Mouse (Mus musculus): Measurements from ENCODE around the gene Eif2ak3. TPM values are rescaled to one million over a fixed set of nuclear protein-coding genes. Genes with fewer than 3 reads are reported as not detected.

Eif2ak3 gene
- polyA plus RNA-seq, 1 experiment, result 24.5 TPM

DNA sequence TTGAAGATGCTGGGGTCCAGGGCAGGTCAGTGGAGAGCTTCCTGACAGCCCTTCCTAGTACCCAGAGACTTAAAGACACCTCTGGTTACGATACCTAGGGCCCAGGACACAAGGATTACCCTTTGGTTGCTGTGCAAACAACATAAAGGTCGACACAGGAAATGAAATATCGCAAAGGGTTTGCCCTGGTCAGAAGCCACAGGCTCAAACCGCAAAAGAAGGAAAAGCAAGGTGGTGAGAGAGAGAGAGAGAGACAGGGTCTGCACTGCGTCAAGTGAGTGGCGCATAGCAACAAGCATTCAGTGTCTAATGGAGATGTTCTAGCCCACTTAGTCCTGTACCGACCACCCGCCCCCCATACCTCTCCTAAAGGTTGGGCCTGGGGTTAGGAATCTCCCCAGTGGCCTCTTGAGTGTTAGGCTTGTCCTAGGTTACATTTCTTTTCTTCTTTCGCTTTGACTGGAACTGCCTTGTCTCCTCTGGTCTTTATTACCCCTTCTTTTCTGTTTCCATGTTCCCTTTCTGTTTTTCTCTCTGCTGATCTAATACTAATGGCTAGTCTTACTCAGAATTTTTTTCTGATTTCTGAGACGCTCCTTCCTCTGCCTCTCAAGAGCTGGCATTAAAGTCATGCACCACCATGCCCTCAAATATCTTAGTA, 13.0 kb upstream of the Eif2ak3 start:
- Histone ChIP-seq H3K27me3 (ENCODE audit: control insufficient read depth, insufficient read depth, low read length) (no peaks in the 10 kb centered on the region), H3K27ac (ENCODE audit: insufficient read depth, low read depth, low read length) (peak overlapping the region; percentile 29; the same call in 1 of the 2 replicates), H3K4me1 (ENCODE audit: control insufficient read depth, insufficient read depth, insufficient read length, low read length) (no peaks in the 10 kb centered on the region), H3K36me3 (ENCODE audit: control insufficient read depth, insufficient read depth, low read length) (no peaks in the 10 kb centered on the region), H3K4me3 (ENCODE audit: low read depth, low read length) (no peak overlapping the region)
- no peak for TF ChIP-seq POLR2A (IDR thresholded peaks at IDR 0.05; ENCODE audit: low read depth, low read length)
- TF ChIP-seq CTCF (IDR thresholded peaks at IDR 0.05; ENCODE audit: extremely low read depth, insufficient read length, insufficient replicate concordance, low read depth, low read length), result no peak
- WGBS, result 63% methylated on average over 10 of the region's 10 CpGs

DNA sequence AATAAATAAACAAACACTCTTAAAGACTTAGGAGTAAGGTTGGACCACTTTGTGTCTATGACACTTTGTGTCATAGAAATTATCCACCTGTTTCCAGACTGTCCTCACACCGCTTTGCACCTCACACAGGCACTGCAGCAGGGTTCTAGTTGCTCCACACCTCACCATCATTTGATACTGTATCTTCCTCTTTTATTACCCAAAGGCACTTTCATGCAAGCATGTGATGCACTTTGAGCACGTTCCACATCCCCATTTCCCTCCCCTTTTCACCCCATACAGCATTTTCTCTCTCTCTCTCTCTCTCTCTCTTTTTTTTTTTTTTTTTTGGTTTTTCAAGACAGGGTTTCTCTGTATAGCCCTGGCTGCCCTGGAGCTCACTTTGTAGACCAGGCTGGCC, 7.0 kb upstream of the Eif2ak3 start:
- WGBS, result 68% methylated on average over 2 of the region's 2 CpGs

GRCm38 (mm10) chr6:70838532-70838931, 5.8 kb upstream of the Eif2ak3 start:
- no peak overlapping the region for H3K4me3 ChIP-seq (ENCODE audit: low read depth, low read length)
- WGBS, result 18% methylated on average over 3 of the region's 3 CpGs
- H3K27me3 ChIP-seq (ENCODE audit: control insufficient read depth, insufficient read depth, low read length), result no peaks in the 10 kb centered on the region
- no peaks in the 10 kb centered on the region for H3K36me3 ChIP-seq (ENCODE audit: control insufficient read depth, insufficient read depth, low read length)
- TF ChIP-seq CTCF (IDR thresholded peaks at IDR 0.05; ENCODE audit: extremely low read depth, insufficient read length, insufficient replicate concordance, low read depth, low read length), result no peak
- TF ChIP-seq POLR2A (IDR thresholded peaks at IDR 0.05; ENCODE audit: low read depth, low read length), result no peak
- H3K4me1 ChIP-seq (ENCODE audit: control insufficient read depth, insufficient read depth, insufficient read length, low read length), result 0 out of 2 replicates have a peak, but pooled peaks cover 2% of the 10 kb centered on the region
- no peak overlapping the region for H3K27ac ChIP-seq (ENCODE audit: insufficient read depth, low read depth, low read length)

More for the DNA sequence above, 7.0 kb upstream of the Eif2ak3 start:
- Histone ChIP-seq H3K36me3 (ENCODE audit: control insufficient read depth, insufficient read depth, low read length) (no peaks in the 10 kb centered on the region), H3K27me3 (ENCODE audit: control insufficient read depth, insufficient read depth, low read length) (no peaks in the 10 kb centered on the region), H3K27ac (ENCODE audit: insufficient read depth, low read depth, low read length) (no peak overlapping the region), H3K4me1 (ENCODE audit: control insufficient read depth, insufficient read depth, insufficient read length, low read length) (no peaks in the 10 kb centered on the region), H3K4me3 (ENCODE audit: low read depth, low read length) (no peak overlapping the region)
- TF ChIP-seq POLR2A (IDR thresholded peaks at IDR 0.05; ENCODE audit: low read depth, low read length), result no peak

DNA sequence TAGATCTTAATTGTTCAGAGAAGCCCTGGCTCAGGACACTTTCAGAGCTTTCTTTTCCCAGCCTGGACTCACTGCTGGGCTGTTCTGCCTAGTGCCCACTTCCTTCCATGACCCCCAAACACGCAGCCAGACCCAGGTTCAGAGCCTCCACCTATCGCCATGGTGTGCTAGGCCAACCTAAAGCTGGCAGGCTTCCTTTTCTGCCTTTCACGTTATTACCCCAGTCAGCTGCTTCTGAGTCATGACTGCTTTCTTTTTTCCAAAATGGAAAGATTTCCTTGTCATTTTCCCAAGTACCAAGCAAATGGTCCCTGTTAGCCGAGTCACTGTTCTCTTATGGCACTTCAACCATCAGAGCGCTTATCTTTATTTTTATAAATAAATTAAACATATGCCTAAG, 4.0 kb upstream of the Eif2ak3 start:
- WGBS, result 55% methylated on average over 5 of the region's 5 CpGs
- TF ChIP-seq CTCF (IDR thresholded peaks at IDR 0.05; ENCODE audit: extremely low read depth, insufficient read length, insufficient replicate concordance, low read depth, low read length) (no peak), POLR2A (IDR thresholded peaks at IDR 0.05; ENCODE audit: low read depth, low read length) (no peak)
- no peak overlapping the region for H3K27ac ChIP-seq (ENCODE audit: insufficient read depth, low read depth, low read length)
- H3K27me3 ChIP-seq (ENCODE audit: control insufficient read depth, insufficient read depth, low read length), result no peaks in the 10 kb centered on the region
- H3K4me3 ChIP-seq (ENCODE audit: low read depth, low read length), result no peak overlapping the region
- 0 out of 2 replicates have a peak, but pooled peaks cover 2% of the 10 kb centered on the region for H3K4me1 ChIP-seq (ENCODE audit: control insufficient read depth, insufficient read depth, insufficient read length, low read length)
- H3K36me3 ChIP-seq (ENCODE audit: control insufficient read depth, insufficient read depth, low read length), result no peaks in the 10 kb centered on the region

- 46% methylated on average over 5 of the region's 5 CpGs for WGBS
- no peak overlapping the region for H3K4me3 ChIP-seq (ENCODE audit: low read depth, low read length)
Measured at GRCm38 (mm10) chr6:70842991-70843390, 1.3 kb upstream of the Eif2ak3 start.

GRCm38 (mm10) chr6:70844896-70845646, 756 bp downstream of the Eif2ak3 start:
- Histone ChIP-seq H3K4me1 (ENCODE audit: control insufficient read depth, insufficient read depth, insufficient read length, low read length) (peaks cover 6% of the 10 kb centered on the region; the same call in 1 of the 2 replicates), H3K27ac (ENCODE audit: insufficient read depth, low read depth, low read length) (peak overlapping the region; percentile 69), H3K27me3 (ENCODE audit: control insufficient read depth, insufficient read depth, low read length) (no peaks in the 10 kb centered on the region), H3K4me3 (ENCODE audit: low read depth, low read length) (peak overlapping the region; percentile 91), H3K36me3 (ENCODE audit: control insufficient read depth, insufficient read depth, low read length) (no peaks in the 10 kb centered on the region)
- WGBS, result 1% methylated on average over 38 of the region's 38 CpGs
- no peak for TF ChIP-seq CTCF (IDR thresholded peaks at IDR 0.05; ENCODE audit: extremely low read depth, insufficient read length, insufficient replicate concordance, low read depth, low read length)
- TF ChIP-seq POLR2A (IDR thresholded peaks at IDR 0.05; ENCODE audit: low read depth, low read length), result no peak

More at GRCm38 (mm10) chr6:70842991-70843390, 1.3 kb upstream of the Eif2ak3 start:
- peak overlapping the region; percentile 87 for H3K27ac ChIP-seq (ENCODE audit: insufficient read depth, low read depth, low read length)
- no peaks in the 10 kb centered on the region for H3K36me3 ChIP-seq (ENCODE audit: control insufficient read depth, insufficient read depth, low read length)
- peaks cover 6% of the 10 kb centered on the region; the same call in 1 of the 2 replicates for H3K4me1 ChIP-seq (ENCODE audit: control insufficient read depth, insufficient read depth, insufficient read length, low read length)
- H3K27me3 ChIP-seq (ENCODE audit: control insufficient read depth, insufficient read depth, low read length), result no peaks in the 10 kb centered on the region
- TF ChIP-seq CTCF (IDR thresholded peaks at IDR 0.05; ENCODE audit: extremely low read depth, insufficient read length, insufficient replicate concordance, low read depth, low read length), result no peak
- TF ChIP-seq POLR2A (IDR thresholded peaks at IDR 0.05; ENCODE audit: low read depth, low read length), result no peak

DNA sequence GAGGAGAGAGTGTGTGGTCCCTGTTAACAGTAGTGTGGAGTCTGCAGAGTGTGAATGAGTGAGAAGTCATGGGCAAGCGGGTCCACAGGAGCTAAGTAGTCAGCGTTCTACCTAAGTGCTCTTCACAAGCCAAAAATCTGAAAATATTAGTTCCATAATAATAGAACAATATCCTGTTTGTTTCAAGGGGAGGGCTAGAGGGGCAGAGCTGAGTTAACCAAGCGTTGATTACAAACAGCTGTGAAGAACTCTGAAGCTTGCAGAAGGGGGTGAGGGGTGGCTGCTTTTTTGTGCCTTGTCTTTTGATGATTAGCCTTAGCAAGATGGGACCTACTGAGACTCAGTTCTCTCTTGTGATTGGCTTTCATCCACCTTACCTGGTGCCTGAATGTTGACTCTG, 3.1 kb downstream of the Eif2ak3 start:
- no peak overlapping the region for H3K4me3 ChIP-seq (ENCODE audit: low read depth, low read length)
- WGBS, result 59% methylated on average over 3 of the region's 3 CpGs

More for the DNA sequence above, 3.1 kb downstream of the Eif2ak3 start:
- TF ChIP-seq CTCF (IDR thresholded peaks at IDR 0.05; ENCODE audit: extremely low read depth, insufficient read length, insufficient replicate concordance, low read depth, low read length) (no peak), POLR2A (IDR thresholded peaks at IDR 0.05; ENCODE audit: low read depth, low read length) (no peak)
- Histone ChIP-seq H3K27me3 (ENCODE audit: control insufficient read depth, insufficient read depth, low read length) (no peaks in the 10 kb centered on the region), H3K27ac (ENCODE audit: insufficient read depth, low read depth, low read length) (peak overlapping the region; percentile 0; the same call in 1 of the 2 replicates), H3K4me1 (ENCODE audit: control insufficient read depth, insufficient read depth, insufficient read length, low read length) (peaks cover 6% of the 10 kb centered on the region; the same call in 1 of the 2 replicates), H3K36me3 (ENCODE audit: control insufficient read depth, insufficient read depth, low read length) (no peaks in the 10 kb centered on the region; the same call in 1 of the 2 replicates)
